19 mouse cellular contexts compared by ENCODE assay signal in the genomic region with DNA sequence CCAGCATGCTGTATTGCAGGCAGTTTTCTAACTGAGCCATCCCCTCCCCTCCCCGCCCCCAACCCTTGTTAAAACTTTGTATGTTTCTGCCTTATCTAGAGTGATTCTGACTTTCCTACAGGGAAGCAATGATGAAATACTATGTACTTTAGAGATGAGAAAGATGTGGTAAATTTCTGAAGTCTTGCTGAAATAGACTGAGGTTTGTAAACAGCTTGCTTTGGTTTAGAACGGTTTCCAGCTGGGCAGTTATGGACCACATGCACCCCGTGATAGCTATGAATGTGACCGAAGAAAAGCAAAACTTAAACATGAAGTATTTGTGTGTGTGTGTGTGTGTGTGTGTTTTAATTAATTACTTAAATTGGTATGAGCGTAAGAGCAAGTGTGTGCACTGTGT. TPM values are rescaled to one million over a fixed set of nuclear protein-coding genes. Genes with fewer than 3 reads are reported as not detected.
"Had no signal": no experiment of that assay in that cellular context is flagged by ENCODE, and none has a peak within 500 bp of the region (broad histone marks: within the 10 kb centered on the region; RNA-seq: fewer than 3 reads in every experiment).

No protein-coding gene starts in this region.

- H3K4me1 ChIP-seq: neural tube, embryonic 12.5 days had no signal

- H3K4me3 ChIP-seq: liver, embryonic 13.5 days; liver, embryonic 15.5 days; lung, embryonic 15.5 days; megakaryocyte, embryonic 14.5 days; midbrain, embryonic 13.5 days; midbrain, embryonic 15.5 days; neural tube, embryonic 12.5 days had no signal

- H3K9ac ChIP-seq: liver, embryonic 13.5 days; liver, embryonic 15.5 days; lung, embryonic 15.5 days; midbrain, embryonic 13.5 days; midbrain, embryonic 15.5 days; neural tube, embryonic 12.5 days had no signal

- H3K27me3 ChIP-seq: liver, embryonic 13.5 days; liver, embryonic 15.5 days; lung, embryonic 15.5 days; megakaryocyte, embryonic 14.5 days; midbrain, embryonic 13.5 days; midbrain, embryonic 15.5 days; neural tube, embryonic 12.5 days had no signal

- ATAC-seq: midbrain, embryonic 13.5 days; midbrain, embryonic 15.5 days had no signal

- H3K27ac ChIP-seq: liver, embryonic 13.5 days; liver, embryonic 15.5 days; lung, embryonic 15.5 days; midbrain, embryonic 13.5 days; midbrain, embryonic 15.5 days; neural tube, embryonic 12.5 days had no signal

- H3K4me2 ChIP-seq: liver, embryonic 13.5 days; liver, embryonic 15.5 days; lung, embryonic 15.5 days; midbrain, embryonic 11.5 days; midbrain, embryonic 13.5 days; midbrain, embryonic 15.5 days; neural tube, embryonic 12.5 days had no signal

- DNase-seq: liver, embryonic 13.5 days; lung, adult 2 months; lung, postnatal 14 days; lung, postnatal 4 days; right cerebral cortex, postnatal 14 days; spleen, adult 18-20 months; thymus, adult 18-20 months; thymus, postnatal 14 days; thymus, postnatal 36 days had no signal

- H3K9me3 ChIP-seq: liver, embryonic 13.5 days; liver, embryonic 15.5 days; lung, embryonic 15.5 days; megakaryocyte, embryonic 14.5 days; midbrain, embryonic 13.5 days; midbrain, embryonic 15.5 days; neural tube, embryonic 12.5 days had no signal

RNA-seq across cellular contexts. Expression of a gene that starts 29.3 kb away (rescaled TPM):
- total RNA-seq: monocyte, adult 5-6 weeks; neutrophil, adult 5-6 weeks had no signal
- polyA plus RNA-seq: liver, embryonic 13.5 days; liver, embryonic 15.5 days; lung, adult 2 months; small intestine, adult 2 months had no signal
